Mouse (Mus musculus): ENCODE results near the gene Wdr95.

Wdr95 gene

DNA sequence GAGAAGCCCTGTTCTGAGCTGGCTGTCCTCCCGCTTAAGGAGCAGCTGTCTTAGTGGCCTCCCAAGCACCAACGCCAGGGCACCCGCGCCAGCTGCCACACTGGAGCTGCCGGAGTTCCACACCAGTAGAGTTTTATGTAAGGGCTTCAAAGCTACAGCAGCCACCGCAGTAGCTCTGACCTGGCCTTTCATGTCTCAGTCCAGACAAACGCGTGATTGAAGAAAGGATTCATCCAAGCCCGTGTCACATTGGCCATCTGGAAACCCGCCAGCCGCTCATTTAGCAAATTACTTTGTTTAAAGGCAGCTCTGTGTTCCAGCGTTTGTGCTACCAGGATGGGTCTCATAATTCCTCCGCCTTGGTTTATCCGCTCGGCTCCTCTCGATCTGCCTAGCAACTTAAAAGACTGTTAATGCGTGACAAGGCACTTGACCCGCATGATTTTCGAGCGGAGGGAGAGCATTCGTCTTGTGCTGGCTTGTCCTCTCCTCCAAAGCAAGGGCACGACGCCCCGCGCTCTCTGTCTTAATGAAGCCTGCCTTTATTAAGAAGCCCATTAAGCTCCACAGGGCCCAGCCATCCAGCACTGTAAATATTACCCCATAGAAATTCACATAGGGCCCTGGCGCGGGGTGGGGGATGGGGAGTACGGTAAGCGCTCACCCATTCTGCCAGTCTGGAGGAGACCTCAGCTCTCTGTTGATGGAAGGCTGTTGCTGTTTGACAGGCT lies at the start of gene Wdr95:
Gene Wdr95 (plus strand): TSS at position 681 of the 731 bp plus-strand sequence.
- no peak for DNase-seq (ENCODE audit: low read depth, low spot score)

DNA sequence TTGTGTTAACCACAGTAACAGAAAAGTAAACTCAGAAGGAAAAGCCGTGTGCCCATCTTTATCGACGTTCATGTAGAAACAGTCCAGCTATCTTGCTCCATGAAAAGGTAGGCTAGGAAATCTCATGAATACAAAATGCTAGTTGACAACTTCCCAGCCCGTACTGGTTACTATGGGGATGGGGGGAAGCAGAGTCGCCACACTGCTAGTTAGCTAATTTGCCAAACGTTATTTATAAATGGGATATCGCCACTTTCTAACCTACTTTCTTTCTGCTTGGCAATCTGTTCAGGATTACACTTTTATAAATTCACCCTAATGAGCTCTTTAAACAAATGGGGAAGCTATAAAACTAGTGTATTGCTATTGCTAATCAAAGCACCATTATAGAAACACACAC lies 46.6 kb upstream of the Wdr95 start:
- DNase-seq (ENCODE audit: low read depth, low spot score), result no peak

DNA sequence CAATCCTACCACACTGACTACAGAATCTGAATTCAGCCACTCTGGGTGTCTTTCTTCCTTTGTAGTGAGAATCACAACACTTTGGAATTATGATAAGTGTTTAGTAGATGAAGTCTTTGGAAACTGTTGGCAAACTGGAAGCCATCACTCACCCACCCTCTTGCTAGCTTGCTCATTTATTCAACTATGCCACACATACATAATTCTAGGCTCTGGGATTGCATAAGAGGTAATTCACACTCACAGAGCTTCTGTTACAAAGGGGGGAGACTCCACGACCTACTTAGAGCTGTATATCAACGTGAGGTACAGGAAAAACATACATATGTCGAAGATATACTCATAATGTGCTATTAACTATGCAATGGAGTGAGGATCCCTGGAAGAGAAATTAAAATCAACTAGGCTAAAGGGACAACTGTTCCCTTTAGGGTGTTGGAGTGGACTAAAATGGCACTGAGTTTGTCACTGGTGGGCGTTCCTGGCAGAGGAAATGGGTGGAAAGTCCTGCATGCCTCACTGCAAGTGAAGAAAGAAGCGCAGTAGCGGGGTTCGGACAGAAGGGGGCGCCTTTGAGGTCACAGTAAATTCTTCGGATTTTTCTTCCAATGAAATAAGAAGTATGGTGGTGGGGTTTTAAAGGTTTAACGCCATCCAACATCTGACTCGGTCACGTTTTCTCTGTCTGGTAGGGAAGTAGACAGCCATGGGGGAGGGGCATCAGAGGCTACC lies 45.0 kb upstream of the Wdr95 start:
- no peak for DNase-seq (ENCODE audit: low read depth, low spot score)

DNA sequence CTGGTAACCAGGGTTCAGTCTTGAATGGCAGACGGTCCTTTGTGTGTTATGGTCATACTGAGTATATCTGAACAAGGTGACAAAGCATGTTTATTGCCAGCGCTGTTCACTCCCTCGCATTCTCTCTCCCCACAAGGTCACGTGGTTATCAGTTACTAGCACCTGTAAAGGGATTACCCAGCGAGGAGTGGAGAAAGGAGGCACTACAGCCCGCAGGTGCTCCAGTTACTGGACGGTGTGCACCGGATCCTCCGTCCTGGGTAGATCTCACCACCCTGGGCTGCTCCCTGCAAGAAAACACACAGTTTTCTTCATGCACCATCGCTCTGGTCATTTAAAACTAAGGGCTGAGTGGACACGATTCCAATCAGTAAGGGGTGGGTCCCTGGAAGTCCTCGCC lies 44.2 kb upstream of the Wdr95 start:
- DNase-seq (ENCODE audit: low read depth, low spot score), result no peak

DNA sequence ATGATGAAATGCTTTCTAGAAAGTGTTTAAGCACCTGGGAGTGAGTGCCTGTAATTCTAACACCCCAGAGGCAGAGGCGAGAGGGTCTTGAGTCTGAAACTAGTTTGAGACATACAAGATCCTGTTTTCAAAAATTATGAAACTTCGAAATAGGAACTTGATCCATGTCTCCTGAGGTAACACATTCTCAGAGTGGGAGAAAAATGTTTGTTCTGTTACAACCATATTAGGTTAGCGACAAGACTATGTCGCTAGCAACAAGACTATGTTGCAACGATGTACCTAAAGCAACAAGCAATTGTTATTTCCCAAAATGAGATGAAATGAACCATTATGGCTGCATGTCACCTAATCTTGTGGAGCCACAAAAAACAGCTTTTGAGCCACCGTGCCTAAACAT lies 43.0 kb upstream of the Wdr95 start:
- DNase-seq (ENCODE audit: low read depth, low spot score), result no peak

DNA sequence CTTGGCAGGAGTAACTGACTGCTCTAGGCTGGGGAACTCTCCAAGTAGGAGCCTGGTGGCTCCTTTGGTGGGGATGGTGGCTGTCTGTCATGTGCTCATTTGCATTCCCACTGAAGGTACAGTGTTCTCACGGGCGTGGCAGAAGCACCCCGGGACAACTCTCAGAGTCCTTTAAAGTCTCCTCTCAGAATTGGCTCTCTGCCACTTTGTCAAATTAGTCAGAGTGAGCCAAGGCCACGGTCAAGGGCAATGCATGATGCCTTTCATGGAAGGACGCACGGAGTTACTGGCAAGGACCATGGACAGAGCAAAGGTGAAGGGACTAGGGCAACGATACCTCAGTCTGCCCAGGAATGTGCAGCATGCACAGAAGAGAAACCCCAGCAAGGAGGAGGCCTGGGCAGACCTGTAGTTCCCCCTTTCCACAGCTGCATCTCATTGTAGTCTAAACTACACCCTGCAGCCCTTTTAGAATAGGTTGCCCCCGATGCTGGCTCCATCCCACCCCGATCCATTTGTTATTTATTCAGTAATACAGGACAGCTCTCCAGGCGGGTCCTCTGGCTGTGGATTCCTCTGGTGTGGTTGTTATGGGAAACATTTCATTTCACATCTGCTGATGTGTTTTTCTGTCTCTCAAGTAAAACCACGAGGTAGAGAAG lies 40.0 kb upstream of the Wdr95 start:
- no peak for DNase-seq (ENCODE audit: low read depth, low spot score)

DNA sequence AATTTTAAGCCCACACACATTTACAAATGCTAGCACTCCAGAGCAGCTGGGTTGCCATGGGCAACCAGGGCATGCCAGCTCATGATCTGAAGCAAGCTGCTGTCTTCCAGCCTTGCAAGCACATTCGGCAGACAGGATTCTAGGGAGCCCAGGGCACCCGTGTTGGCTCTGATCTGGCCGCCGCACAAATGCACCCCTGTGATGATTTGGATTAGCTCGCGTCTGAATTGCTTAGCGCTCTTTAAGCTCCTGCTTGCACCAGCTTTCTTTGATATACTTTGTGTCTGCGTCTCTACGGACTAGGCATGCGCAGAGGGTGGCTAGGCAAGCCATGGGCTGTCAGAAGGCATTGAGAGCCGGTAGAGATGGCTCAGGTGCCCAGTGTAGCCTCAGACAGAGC lies 39.3 kb upstream of the Wdr95 start:
- DNase-seq (ENCODE audit: low read depth, low spot score), result peak; percentile 43

DNA sequence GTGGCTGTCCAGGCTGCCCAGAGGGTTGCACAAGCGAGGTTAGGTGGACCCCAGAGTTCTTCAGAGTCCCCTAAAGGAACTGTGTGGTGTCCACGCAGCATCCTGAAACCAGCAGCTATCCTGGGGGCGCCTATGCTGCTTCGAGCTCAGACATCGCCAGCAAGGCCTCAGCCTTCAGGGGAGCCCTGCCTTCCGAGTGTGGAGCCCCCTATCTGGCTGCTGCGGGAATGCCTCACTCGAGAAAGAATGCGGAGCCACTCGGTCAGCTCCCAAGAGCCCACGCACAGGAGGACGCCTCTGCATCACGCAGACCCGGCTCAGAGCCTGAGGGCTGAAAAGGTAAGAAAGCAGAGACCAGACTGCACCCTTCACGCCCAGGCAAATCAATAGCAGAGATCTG lies 38.2 kb upstream of the Wdr95 start:
- DNase-seq (ENCODE audit: low read depth, low spot score), result no peak

DNA sequence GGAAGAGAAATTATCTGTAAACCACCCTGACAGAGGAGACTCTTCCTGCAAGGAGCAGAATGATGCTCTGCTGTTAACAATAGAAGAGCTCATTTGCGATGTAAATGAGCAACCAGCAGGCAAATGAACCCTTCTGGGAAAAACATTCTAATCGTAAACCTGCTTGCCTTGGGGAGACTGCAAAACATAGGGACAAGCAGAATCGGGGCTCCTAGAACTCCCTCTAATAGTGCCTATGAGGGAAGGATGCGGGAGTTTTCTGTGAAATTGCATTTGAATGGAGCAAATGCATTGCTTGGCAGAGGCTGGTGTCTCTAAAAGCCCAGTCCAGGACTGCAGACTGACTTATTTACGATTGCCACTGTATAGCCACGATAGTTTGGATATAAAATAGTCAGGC lies 32.8 kb upstream of the Wdr95 start:
- no peak for DNase-seq (ENCODE audit: low read depth, low spot score)

DNA sequence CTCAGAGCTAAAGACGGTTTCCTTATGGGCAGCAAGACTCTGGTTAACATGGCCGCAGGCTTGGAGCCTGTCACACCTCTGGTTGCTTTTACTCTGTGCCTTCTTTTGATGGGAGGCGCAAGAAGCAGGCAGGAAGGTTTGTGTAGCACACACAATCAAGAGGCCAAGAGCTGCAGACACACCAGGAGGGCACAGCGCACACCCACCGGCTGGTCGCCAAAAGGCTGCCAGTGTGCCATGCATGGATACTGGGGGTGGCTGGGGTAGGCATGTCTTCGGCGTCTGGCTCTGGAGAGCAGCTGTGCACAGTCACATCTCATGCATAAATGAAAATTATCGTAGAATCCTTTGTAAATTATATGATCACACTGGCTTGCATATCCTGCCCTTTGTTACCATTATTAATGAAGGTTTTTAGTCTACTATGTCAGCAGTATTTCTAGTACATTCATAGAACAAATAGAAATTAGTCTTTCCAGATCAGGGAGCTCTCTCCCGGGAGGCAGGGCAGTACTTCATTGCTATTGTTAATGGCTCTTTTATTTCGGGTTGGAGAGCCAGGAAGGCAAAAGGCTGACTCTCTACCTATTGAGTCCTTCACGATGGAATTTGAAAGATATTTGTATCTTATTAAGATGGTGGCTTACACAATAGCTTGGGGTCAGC lies 31.9 kb upstream of the Wdr95 start:
- DNase-seq (ENCODE audit: low read depth, low spot score), result no peak

DNA sequence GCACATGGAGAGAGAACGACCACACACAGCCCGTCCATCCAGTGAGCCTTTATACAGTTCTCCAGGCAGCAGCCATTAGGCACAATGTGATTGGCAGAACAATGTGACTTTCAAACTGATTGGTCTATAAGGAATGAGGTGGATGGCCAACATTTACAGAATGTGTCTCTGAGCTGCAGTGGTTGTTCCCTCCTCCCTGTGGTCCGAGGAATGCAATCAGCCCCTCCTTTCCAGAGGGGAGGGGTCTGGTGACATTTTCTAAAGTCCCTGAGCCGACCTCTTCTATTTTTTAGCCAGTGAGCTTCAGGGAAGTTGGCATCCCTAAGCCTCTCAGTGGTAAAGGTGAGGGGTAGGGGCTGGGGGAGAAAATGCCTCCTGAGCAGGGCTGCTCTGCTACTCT lies 28.5 kb upstream of the Wdr95 start:
- no peak for DNase-seq (ENCODE audit: low read depth, low spot score)

DNA sequence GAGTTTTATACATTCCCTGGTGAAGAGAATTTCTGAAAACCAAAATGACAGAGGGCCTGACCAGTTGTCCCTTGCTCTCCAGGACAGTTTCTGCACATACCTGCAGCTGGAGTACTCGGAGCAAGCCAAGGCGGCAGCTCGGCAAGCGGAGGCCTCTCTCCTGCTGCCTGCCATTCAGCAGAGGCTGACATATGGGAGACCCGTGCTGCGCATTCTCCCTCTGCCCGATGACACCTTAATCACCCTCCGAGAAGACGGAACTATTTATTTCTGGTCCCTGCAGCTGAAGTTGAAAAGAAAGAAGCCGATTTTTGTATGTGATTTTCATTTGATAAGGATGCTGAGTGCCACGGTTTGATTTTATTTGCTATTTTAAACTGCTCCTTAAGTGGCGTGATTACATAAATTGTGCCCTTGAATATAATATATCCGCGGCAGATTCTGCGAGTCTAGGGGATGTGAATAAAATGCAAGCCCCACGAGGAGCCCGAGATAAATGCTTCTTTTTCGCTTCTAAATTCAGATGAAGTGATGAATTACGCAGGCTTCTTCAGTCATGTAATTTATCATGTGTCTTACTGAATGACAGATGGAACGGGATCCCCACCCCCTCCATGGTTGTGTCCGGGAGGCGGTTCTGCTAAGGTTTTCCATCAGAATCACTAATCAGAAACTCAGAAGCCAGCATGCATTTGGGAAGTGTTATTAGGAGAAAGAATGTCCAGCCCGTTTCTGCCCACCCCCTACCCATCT lies 24.9 kb upstream of the Wdr95 start:
- DNase-seq (ENCODE audit: low read depth, low spot score), result no peak

DNA sequence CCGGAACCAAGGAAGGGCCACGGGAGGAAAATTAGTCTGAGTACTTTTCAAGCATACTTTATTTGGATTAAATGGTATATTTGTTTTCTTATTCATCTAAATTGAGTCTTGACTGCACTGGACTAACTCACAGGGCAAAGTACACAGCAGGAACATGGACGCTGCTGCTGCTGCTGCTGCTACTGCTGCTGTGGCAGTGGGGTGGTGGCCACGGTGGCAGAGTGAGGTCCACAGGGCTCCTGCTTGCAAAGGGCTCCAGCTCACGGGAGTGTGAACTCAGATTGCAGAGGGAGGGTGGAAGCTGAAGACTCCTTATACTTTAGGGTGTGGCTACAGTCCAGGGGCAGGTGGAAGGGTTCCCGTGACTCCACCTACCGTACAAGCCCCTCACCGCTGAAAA lies 23.5 kb upstream of the Wdr95 start:
- DNase-seq (ENCODE audit: low read depth, low spot score), result no peak

DNA sequence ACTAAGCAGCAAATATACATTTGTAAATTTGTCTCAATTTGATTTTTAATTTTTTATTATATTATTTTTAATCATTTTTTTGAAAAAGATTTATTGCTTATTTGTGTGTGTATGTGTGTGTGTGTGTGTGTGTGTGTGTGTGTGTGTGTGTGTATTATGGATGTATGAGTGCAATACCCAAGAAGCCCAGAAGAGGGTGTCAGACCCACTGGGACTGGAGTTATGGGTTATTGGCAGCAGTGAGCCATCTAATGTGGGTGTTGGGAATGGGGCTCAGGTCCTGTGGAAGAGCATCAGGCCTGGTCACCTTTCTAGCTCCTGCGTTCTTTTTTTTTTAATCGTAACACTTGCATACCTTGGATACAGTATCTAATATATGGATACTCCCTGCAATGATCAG lies 22.4 kb upstream of the Wdr95 start:
- DNase-seq (ENCODE audit: low read depth, low spot score), result no peak

DNA sequence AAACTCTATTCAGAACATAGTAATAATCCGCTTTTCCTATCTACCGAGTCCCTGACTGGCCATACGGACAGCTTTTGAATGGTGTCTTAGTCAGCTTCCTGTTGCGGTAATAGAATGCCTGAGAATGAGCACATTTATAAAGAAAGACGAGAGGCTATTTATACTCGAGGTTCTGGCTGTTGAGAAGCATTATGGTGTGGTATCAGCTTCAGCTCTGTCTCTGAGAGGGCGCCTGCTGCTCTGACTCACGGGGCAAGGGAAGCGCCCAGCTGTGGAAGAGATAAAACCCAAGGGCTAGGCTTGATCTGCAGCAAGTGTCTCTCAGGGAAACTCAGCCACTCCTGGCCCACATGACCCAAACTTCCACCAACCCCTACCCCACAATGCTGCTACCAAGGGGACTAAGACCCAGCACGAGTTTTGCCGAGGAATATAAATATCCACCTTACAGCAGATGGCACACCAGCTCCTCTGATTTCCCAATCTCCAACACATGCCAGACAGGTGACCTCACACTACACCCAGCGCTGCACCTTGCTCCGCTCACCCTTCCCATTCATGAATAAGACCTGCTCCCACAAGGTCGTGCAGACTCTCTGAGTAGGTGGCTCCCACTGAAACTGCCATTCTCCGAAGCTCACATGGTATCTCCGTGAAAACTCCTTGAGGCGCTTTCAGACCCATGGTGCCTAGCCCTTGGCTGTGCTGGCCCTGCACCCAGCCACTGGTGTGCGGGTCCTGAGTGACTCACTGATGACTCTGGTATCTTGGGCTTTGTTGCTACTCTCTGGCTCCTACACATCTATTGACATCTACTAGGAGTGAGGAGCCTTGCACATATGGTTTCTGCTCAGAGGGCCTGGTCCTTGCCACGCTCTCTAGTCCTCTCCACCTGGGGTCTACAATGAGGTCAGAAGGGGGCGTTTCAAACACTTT lies 20.1 kb upstream of the Wdr95 start:
- no peak for DNase-seq (ENCODE audit: low read depth, low spot score)

DNA sequence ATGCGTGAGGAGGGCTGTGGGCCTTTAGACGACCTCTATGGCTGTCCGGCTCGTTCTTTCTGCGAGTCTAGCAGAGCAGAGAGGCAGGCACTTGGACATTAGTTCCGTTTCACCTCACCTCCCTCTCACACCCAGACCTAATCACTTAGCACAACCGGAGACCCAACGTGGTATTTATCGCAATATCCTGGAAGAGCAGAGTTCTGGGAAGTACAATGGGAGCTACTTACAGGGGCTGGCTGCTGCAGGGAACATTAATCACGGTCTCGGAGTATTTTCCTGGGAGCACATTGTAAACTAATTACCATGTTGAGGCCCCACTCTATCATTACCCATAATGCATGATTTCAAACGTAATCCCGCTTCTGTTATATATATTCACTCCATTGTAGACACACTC lies 18.2 kb upstream of the Wdr95 start:
- no peak for DNase-seq (ENCODE audit: low read depth, low spot score)

DNA sequence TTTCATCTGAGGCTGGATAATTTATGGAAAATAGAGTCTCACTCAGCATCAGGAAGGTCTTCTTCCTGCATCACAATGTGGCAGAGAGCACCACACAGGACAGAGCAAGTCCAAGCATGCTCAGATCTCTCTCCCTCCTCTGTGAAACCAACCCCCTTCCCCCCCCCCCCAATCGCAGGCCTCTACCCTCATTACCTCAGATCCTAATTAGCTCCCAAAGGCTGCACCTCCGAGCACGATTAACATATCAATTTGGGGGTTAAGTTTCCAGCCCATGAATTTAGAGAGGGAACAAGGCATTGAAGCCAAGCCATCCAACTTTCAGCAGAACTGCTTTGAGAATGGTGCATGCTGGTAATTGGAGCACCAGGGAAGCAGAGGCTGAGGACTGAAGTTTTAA lies 15.8 kb upstream of the Wdr95 start:
- no peak for DNase-seq (ENCODE audit: low read depth, low spot score)

DNA sequence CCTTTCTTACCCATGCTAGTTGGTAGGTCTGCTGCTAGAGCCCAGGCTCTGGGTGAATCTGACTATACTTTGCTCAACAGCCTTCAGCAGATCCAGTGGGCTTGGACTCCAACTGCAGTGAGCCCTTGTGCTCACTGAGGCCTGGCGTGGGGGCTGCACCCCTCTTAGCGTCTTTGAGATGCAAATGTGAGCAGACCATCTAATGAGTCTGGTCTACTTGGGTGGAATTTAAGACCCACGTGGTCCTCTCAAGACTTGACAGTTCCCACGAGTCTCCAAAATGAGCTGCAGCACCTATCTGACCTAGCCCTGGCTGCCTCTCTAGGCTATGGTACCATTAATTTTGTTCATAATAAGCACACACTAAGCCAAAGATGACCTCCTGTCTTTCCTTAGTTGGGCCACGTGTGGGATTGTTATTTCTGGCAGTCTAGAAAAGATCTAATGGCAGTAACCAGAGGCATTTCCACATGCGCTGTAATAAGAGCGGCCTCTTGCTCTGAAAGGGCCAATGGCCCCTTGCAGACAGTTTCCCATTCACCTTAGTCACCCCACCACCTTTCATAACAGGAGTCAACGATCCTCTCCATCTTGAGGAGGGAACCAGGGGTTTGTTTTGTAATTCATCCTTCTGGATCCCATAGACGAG lies 14.9 kb upstream of the Wdr95 start:
- DNase-seq (ENCODE audit: low read depth, low spot score), result no peak

DNA sequence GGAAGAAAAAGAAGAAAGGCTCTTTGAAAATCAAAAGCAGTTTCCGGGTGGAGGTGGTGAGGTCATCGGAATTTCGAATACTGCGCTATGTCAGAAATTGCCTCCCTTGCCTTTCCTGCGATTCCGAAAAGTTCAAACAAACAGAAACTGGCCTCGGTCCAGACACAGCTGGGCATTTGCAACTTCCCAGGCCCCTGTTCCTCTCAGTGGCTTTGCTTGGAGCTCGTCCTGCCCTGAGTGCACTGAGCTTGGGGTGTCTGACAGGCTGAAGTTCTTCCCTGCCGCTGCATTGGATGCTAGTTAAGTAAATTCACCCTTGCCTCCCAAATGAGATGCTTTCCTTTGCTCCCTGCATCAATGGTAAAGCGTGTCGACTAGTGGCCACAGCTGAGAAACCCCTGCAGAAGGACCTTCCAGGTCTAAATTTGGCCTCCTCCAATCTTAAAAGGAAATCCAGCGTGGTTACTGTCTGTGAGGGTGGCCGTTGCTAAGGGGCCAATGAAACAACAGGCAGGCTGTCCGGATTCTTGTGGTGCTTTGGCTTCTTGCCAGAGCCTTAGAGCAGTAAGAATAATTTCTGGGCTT lies 14.3 kb upstream of the Wdr95 start:
- DNase-seq (ENCODE audit: low read depth, low spot score), result no peak

DNA sequence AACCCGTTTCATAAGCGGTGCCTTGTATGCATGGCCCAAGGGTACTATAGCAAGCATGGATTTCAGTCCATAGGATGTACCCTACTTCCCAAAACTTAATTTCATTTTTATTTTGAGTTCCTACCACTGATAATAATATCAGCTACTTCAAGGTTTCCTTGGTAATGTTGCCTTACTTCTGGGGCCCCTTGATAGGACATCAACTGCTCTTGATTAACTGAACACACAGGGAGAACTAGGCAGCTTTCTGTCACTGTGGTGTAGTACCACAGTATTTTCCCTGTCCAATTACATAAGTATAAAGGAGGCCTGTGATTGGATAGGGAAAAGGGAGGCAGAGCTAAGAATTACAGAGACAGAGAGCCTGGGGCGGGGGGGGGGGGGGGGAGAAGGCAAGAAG lies 13.6 kb upstream of the Wdr95 start:
- DNase-seq (ENCODE audit: low read depth, low spot score), result no peak
